Mouse (Mus musculus): Measurements from ENCODE around the gene Akr1d1.

The Akr1d1 gene

DNA sequence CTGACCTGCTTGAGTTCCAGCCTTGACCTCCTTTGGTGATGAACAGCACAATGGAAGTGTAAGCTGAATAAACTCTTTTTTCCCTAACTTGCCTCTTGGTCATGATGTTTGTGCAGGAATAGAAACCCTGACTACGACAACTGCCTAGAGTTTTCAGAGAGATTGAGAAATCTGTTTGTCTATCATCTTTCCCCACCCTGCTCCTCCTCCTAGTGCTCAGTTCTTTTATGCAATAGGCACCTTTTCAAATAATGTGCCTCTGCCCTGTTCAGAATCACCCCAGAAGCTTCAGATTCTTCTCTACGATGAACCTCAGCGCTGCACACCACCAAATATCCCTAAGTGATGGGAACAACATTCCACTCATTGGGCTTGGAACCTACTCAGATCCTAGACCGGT, at the start of gene Akr1d1:
TSS of gene Akr1d1 (plus strand) at position 234 of the 400 bp plus-strand sequence.
- no peak for DNase-seq (ENCODE audit: low spot score)

DNA sequence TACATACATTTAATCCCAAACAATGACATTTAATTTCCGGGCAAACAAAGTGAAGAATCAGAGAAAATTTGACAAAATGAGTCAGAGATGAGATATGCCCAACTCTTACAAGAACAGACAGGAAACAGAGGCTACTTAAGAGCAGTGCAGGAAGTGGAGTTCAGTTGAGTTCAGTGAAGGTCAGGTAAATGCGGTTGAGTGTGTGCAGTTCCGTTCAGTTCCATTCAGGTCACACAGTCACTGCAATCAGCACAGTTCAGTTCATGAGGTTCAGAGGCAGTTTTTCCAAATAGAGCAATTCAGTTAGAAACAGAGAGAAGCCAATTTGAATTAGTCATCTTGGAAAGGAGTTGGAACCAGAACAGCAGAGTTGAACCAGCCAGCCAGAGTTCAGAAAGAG, 48.8 kb upstream of the Akr1d1 start:
- DNase-seq (ENCODE audit: low spot score) = no peak

DNA sequence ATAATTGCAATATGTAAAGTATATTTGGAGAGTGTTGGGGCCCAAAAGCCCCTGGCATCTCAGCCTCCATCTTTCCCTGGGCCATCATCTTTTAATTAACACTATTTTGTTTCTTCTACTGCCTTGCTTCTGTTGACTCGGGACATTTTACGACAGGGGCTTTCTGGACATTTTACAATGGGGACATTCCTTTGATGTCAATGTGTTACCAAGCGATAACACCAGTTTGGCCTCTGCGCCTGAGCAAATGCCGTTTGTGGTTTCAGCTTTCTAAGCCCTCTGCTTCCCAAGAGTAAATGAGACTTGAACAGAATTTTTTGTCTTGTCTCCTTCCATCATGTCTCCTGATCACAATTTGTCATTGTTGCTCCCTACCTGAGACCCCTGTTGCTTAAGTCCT, 46.7 kb upstream of the Akr1d1 start:
- DNase-seq (ENCODE audit: low spot score) = no peak

DNA sequence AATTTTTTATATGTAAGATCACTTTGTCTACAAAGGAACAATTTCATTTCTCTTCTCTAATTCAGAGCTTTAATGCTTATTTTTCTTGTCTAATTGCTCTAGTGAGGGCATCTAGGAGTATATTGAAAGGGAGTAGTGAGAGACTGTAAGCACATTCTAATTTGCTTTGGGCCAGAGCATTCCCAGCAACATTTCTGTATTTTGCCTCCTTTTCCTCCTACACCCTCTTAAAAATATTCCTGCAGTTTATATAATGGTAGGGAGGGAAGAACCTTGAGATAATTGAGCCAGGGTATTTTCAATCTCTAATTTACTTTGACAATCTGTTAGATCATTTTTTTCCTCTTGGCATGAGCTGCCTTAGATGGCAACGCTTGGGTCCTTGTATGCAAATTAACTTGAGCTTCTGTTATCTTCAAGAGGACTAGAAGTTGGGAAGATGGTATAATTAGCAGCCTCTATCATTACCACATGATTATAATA, 45.3 kb upstream of the Akr1d1 start:
- no peak for DNase-seq (ENCODE audit: low spot score)

DNA sequence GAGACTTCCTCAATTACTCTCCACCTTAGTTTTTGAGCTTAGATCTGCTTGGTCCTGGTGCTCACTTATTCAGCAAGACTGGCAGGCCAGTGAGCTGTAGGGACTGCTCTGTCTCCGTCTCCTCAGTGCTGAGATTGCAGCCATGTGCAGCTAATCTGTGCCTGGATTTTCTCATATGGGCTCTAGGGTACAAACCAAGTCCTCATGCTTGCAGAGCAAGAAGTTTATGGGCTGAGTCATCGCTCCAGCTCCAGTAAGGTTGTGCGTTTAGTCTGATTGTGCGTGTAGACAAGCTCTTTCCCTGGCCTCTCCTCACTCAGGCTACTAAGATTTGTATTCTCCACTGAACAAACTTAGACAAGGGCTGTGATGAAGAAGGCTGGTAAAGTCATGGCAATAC, 43.5 kb upstream of the Akr1d1 start:
- no peak for DNase-seq (ENCODE audit: low spot score)

DNA sequence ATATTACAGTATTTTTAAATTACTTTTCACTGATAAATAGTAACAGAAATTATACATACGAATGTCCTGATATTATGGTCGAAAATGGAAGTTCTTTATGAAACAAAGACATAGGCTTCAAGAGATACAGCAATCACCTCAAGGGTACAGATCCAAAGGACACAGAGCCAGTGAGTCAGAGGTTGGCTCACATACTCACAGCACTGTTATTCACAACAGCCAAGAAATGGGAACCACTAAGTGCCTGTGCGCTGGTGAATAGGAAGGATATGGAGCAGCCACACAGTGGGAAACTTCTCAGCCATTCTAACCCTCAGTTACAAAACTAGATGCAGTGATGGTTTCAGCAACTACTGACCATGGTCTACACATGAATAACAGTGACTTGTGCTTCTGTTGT, 37.7 kb upstream of the Akr1d1 start:
- DNase-seq (ENCODE audit: low spot score) = no peak

DNA sequence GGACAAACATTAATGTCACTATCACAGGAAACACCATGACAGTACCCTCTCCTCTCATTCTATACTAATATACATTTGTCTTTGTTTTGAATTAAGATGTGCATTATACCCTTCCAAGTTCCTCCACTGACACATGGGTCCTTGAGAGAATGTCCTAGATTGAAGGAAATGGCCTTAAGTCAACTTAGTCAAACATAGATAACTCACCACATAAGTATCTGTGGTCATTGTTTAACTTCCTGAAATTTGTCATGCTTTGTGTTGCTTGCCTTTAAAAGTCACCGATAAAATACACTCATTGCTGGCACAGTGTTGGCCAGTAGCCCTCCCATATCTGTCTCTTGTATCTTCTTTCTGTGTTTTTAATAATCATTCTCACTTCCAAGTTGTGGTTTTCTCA, 35.0 kb upstream of the Akr1d1 start:
- no peak for DNase-seq (ENCODE audit: low spot score)

DNA sequence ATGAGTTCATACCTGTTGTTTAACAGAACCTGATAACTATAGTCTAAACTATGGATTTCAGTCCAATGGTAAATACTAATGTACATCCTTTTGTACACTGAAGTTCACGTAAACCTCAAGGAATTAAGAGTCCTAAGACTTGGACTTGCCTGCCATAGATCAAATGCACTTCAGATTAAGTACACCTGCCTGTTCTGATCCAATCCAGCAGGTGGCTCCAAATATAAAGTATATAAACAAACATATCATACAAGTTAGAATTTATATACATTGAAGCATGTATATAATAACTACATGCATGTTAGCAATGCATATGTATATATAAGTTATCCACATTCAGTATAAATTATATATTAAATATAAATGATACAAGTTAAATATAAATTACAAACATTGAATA, 33.1 kb upstream of the Akr1d1 start:
- DNase-seq (ENCODE audit: low spot score) = no peak

DNA sequence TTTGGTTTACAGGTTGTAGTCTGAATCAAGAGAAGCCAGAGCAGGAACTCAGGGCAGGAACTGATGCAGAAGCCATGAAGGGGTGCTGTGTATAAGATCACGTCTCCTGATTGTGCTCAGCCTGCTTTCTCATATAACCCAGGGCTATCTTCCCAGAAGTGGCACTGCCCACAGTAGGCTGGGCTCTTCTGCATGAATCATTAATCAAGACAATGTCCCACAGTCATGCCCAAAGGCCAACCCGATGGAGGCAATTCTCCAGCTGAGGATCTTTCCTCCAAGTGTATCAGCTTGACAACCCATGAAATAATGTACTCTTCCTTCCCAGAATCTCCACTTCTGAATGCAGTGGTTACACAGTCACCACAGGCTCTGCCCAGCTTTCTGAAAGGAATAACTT, 24.4 kb upstream of the Akr1d1 start:
- DNase-seq (ENCODE audit: low spot score) = no peak

DNA sequence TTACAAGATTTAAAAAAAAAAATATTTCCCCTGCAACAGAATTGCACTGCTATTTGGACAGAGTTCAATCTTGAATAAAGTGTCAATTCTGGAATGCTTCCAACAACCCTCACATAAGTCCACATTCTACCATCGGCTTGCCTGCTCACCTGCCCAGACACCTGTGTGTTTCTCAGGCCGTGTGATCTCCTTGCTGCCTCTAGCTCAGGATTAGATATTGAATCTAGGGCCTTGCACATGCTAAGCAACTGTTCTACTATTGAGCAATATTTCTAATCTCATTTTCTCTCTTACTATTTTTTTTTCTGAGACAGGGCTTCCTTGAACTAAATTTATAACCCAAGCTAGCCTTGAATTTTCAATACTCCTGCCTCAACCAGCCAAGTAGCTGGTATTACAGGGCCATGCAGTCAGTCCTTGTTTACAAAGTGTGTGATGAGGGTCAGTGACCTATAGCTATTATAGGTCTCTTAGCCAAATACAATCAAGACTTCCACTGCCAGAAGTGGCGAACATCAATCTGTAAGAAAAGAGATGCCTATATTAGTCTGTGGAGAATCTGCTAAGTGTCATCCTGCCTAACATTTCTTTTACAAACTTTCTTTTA, 23.0 kb upstream of the Akr1d1 start:
- DNase-seq (ENCODE audit: low spot score) = no peak

DNA sequence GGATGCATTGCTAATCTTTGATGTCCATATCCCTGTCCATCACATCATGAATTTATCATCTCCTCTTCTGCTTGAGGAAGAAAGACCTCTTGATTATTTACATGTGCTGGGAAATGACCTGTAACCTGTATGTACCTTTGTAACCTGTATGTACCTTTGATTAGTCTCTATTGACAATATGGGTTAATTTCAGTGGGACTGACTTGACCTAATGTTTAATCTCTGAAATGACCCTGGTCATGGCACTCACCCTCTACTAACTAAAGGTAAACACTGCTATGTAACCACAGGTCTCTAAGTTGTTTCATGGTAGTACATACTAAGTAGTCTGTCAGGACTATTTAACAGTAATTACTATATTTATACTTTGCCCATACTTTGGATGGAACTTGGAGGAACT, 19.2 kb upstream of the Akr1d1 start:
- no peak for DNase-seq (ENCODE audit: low spot score)

DNA sequence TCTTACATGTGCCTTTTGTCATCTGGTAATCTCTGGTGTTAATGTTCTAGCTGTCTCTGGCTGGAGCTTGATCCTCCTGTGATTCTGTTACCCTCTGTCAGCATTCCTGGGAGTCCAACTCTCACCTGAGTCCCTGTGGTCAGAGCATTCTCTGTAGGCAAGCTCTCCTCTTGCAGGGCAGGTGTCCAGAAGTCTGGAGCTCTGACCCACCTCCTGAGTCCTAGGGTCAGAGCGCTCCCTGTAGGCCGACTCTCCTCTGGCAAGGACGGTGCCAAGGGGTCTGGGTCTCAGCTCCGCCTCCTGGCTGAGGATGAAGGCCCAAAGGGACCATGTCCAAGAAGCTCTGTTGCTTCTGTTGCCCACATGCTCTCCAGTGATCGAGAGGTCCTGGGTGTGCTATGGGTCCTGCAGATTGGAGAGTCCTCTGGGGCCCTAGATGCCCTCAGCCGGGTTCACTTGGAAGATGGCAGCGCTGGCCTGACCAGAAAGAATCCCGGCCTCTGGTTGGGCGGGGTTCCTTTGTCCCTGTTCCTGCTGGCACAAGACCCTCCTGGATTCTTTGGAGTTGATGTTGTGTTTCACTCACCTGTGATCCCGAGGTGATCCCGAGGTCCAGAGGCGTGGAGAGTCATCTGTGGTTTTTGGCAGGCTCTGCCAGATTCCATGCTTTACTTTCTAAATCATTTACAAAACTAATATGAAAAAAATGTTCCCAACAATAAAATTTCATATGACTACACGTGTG, 9.2 kb upstream of the Akr1d1 start:
- DNase-seq (ENCODE audit: low spot score) = no peak

DNA sequence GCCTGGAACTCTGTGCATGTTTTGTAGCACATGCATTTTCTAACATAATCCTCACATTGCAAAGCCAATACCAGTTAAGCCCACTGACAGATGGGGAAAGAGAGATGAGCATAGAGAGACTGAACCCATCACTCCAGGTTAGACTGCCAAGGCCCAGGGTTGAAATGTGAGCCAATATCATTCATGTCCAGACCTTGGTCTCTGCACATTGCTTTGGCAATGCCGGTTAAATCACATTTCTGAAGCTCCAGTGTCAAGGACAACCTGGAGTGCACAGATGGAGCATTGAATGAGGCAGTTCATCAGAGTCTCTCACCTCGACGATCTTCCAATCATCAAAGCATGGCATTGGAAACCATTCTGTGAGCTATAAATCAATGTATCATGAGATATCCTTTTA, 2.1 kb downstream of the Akr1d1 start:
- DNase-seq (ENCODE audit: low spot score) = no peak

DNA sequence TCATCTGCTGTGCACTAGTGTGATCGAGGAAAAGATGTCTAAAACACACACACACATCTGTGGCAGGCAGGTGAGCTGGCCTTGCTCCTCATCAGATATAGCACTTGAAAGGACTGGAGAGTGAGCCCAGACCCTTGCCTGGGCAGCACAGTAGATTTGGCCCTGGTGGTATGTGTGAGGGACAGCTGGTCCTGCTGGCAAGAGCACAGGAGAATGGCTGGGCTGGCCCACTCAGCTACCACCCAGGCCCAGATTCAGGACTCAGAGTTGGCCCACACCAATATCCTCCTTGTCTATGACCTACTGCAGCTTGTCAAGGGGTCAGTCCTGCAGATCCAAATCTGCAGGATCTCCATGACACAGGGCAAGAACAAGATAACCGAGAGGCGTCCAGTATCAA, 6.9 kb downstream of the Akr1d1 start:
- DNase-seq (ENCODE audit: low spot score) = no peak

DNA sequence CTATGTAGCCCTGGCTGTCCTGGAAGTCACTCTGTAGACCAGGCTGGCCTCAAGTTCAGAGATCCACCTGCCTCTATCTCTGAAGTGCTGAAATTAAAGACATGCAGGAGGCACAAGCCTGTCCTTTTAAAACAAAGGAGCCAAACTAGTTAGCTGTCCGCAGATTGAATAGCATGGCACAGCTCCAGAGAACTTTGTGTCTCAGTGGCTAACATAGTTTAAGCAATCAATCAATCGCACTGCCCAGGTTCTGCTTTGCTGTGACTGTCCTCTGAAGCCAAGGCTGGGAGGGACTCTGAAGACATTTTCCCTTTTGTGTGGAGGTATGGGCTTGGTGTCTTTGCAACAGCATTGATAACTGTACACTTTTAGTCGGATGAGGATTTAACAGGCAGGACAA, 7.8 kb downstream of the Akr1d1 start:
- DNase-seq (ENCODE audit: low spot score) = no peak

DNA sequence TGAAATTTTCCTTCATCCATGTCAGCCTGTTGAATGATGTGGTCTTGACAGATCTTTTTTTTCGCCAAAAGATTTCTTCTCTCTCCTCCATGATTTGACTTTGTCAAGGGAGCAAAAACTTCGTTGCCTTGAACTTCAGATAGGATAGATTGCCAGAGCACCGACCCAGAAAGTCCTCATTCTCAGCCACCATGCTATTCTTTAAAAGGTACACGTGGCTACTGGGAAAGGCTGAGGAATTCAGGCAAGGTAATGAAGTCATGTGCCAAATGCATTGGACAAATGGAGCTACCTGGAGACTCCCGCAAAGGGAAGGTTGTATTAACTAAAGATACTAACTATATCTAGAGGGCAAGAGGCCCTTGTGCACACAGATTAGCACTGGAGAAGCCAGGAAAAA, 8.8 kb downstream of the Akr1d1 start:
- DNase-seq (ENCODE audit: low spot score) = no peak

DNA sequence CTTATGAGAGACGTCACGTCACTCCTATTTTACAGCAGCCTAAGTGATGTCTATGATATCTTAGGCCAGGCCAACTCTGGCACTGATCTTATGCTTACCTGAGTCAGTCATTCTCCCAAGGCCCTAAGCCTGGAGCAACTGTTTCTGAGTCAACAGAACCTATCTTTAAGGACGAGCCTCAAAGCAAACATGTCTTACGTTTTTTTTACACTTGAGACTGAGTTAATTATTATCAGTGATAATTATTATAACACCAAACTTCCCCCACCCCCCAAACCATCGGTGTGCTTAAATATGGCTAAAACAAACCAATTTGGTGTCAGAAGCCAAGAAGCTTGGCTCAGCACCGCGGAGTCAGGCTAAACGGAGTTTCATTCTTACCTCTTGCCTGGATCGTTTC, 9.4 kb downstream of the Akr1d1 start:
- no peak for DNase-seq (ENCODE audit: low spot score)

DNA sequence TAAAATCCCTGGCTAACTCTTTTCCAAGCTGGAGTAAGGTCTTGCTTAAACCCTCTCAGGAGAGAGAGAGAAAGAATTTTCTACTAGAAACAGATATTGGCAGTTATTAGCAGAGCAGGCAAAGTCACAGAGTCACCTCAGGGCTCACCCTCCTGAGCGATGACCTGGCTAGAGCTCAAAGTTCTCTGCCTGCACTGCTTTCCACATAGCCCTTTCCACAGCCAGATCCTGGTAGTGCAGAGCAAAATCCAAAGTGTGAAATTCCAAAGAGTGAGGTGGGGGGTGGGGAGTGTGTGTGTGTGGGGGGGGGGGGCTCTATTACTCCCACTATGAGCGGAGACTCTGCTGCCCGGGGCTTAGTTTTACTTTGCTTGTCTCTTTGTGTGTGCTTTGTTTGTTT, 10.1 kb downstream of the Akr1d1 start:
- no peak for DNase-seq (ENCODE audit: low spot score)

DNA sequence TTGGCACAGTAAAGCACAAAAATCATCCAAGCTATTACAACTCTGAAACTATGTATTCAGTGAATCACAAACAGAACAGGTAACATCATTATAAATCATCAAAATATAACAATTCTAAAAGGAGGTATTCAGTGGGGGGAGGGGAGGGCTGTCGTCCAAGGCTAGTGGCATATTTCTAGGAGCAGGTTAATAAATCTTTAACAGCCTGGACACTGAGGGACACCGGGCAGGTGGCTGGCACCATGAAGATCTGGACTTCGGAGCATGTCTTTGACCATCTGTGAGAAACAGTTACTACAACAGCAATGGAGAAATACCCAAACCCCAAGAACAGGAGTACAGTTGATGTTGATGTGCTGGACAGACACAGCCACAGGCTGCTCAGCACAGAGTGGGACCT, 11.2 kb downstream of the Akr1d1 start:
- no peak for DNase-seq (ENCODE audit: low spot score)

DNA sequence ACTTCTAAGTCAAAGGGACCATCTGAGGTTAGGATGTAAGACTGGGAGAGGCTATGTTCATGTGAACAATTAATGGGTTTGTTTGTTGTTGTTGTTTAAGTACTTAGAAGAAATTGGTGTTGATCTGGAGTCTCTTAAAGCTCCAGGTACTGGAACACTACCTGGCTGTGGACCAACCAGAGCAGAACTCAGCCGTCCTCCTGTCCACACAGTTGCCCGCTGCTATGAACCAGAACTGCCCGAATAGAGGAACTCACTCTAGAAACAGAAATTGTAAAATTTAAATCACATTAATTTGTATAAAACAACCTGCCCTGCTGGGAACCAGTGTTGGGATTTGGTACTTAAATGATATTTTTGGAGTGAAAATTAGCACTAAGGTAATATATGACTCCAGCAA, 12.2 kb downstream of the Akr1d1 start:
- no peak for DNase-seq (ENCODE audit: low spot score)

DNA sequence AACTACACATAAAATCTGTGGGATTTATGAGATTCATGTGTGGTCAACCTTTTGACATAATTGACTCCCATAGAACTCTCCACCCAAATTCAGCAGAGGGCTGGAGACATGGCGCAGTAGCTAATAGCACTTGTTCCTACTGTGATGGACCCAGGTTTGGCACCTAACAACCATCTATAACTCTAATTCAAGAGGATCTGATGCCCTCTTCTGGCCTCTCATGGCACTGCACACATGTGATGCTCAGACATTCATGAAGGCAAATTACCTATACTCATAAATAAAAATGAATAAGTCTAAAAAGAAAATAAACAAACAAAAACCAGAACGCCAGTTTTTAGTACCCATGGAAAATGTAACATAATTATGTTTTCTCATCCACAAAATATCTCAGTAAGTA, 22.8 kb downstream of the Akr1d1 start:
- DNase-seq (ENCODE audit: low spot score) = no peak

DNA sequence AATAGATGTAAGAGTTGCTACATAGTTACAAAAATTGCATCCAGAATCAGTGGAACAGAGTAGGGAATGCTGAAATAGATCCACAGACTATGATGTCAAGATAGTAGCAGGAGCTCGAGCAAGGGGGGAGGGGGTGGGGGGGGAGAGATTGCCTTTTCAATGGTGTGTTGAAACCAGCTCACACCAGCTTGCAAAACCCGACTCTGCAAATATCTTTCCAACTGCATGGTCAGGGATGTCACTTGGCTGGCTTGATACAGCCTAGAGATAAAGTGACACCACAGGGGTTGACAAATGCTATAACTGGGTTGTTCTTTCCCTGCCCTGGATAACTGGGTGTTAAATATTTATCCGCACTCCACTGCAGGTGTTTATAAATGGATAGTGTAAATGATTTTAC, 24.0 kb downstream of the Akr1d1 start:
- no peak for DNase-seq (ENCODE audit: low spot score)

DNA sequence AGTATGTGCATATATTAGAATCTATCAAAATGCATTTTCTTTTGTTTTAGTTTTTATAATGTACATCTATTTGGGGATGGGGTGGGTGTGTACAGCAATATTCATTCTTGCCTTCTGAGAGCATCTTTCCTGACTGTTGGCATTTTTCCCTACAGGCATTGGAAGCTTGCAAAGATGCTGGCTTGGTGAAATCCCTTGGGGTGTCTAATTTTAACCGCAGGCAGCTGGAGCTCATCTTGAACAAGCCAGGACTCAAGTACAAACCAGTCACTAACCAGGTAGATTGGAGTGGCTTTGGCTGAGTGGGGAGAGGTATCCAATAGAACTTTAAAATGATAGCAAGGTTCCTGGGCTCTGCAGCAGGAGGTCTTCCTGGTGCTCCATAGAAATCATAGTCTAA, 24.4 kb downstream of the Akr1d1 start:
- DNase-seq (ENCODE audit: low spot score) = no peak

DNA sequence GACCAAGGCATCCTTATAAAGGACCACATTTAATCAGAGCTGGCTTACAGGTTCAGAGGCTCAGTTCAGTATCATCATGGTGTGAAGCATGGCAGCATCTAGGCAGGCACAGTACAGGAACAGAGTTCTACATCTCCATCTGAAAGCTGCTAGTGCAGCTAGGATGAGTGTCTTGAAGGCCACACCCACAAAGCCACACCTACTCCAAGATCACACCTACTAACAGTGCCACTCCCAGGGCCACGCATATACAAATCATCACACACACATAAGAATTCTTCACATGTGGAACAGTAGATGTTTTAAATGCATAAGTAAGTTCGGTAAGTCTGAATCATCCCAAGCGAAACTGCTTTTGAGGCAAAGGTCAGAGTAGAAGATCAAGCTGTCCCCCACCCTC, 33.9 kb downstream of the Akr1d1 start:
- DNase-seq (ENCODE audit: low spot score) = no peak

Data from testis, postnatal 10 days (tissue).